14 mouse cellular contexts compared by ENCODE assay signal in the genomic region with DNA sequence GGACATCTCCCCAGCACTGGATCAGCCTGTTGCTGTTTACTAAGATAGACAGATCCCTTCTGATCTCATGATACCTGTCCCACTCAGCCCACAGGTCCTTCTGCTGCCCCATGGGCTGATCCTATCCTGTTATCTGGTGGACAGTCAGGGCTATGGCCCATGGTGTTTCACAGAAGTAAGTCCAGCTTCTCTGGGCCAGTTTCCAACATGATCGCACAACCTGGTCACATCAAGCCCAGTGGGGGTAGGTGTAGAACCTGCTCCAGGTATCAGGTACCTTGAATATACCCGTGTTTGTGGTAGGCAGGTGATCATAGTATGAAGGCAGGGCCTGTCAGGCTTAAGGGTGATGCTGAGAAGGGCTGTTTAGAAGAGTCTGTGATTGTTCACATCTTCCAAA.
"Had no signal": no experiment of that assay in that cellular context is flagged by ENCODE, and none has a peak within 500 bp of the region (broad histone marks: within the 10 kb centered on the region; RNA-seq: fewer than 3 reads in every experiment).

No protein-coding gene starts in this region.

- H3K4me2 ChIP-seq: lung, embryonic 14.5 days; midbrain, embryonic 12.5 days; neural tube, embryonic 12.5 days; stomach, embryonic 15.5 days had no signal

- H3K4me1 ChIP-seq: midbrain, embryonic 10.5 days; midbrain, embryonic 12.5 days; neural tube, embryonic 12.5 days; stomach, embryonic 15.5 days had no signal

- H3K27ac ChIP-seq: midbrain, embryonic 10.5 days; midbrain, embryonic 12.5 days; neural tube, embryonic 12.5 days; stomach, embryonic 15.5 days; stomach, postnatal 0 days had no signal

- H3K27me3 ChIP-seq: midbrain, embryonic 12.5 days; neural tube, embryonic 12.5 days; stomach, embryonic 15.5 days had no signal

- H3K4me3 ChIP-seq: midbrain, embryonic 10.5 days; midbrain, embryonic 12.5 days; neural tube, embryonic 12.5 days; stomach, embryonic 15.5 days had no signal

- DNase-seq: lung, adult 18-20 months; lung, embryonic 14.5 days; lung, postnatal 10 days; lung, postnatal 4 days; midbrain, embryonic 14.5 days; right cerebral cortex, postnatal 14 days; thymus, adult 18-20 months; thymus, postnatal 14 days; thymus, postnatal 36 days had no signal
